29 mouse cellular contexts compared by ENCODE assay signal in the genomic region with DNA sequence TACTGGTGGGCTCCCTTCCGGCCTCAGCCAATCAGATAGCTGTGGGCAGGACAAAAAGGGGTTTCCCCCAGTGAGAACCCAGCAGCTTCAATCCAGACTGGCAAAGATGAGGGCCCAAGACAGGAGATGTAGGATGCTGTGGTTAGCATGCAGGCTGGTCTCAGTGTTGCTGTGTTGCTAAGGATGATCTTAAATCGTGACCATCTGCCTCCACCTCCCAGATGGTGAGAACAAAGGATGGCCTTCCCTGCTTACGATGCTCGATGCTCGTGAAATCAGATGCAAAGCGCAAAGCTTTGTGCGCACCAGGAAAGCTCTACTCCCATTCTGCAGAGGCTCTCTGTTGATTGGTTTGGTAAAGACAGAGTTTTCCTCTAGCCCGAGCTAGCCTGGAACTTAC.
DNase-seq lines count a peak whose midpoint lies in the region; ATAC-seq lines count a peak whose summit lies in the region.
"Had no signal": no experiment of that assay in that cellular context is flagged by ENCODE, and none has a peak within 500 bp of the region (broad histone marks: within the 10 kb centered on the region; RNA-seq: fewer than 3 reads in every experiment).

No protein-coding gene starts in this region.

- H3K9me3 ChIP-seq in forebrain, embryonic 13.5 days (replicated peaks), result no peaks in the 10 kb centered on the region
- H3K9me3 ChIP-seq: forebrain, embryonic 12.5 days; forebrain, embryonic 15.5 days; G1E had no signal

- WGBS in forebrain, embryonic 13.5 days, result 97% methylated on average over 8 of the region's 8 CpGs

- H3K9ac ChIP-seq in forebrain, embryonic 13.5 days, result no peak overlapping the region
- H3K9ac ChIP-seq: embryonic facial prominence, embryonic 13.5 days; embryonic facial prominence, embryonic 15.5 days; forebrain, embryonic 12.5 days; forebrain, embryonic 15.5 days; forebrain, postnatal 0 days had no signal

- no peak for DNase-seq in frontal cortex, postnatal 10 days (ENCODE audit: low spot score in 2 of 2)
- DNase-seq in left cerebral cortex, postnatal 25 days (ENCODE audit: low spot score in 2 of 2), result peak; percentile 28 to 62
- no peak for DNase-seq in left cerebral cortex, adult 8-10 months (ENCODE audit: low spot score in 2 of 2)
- peak; percentile 58 for DNase-seq in brain, adult 2 months (ENCODE audit: low read depth, low spot score)
- DNase-seq: adrenal gland, adult 8-10 months; adrenal gland, postnatal 14 days; adrenal gland, postnatal 36 days; B cell, adult 2 months; cerebellum, adult 11 months; cerebellum, adult 18-20 months; cerebellum, adult 8-10 months; cerebellum, adult 9-11 months; cerebellum, postnatal 14 days; cerebellum, postnatal 36 days; embryo, embryonic 11 days; forebrain, postnatal 0 days had no signal

- no peak overlapping the region for H3K4me2 ChIP-seq in forebrain, embryonic 13.5 days
- H3K4me2 ChIP-seq: embryonic facial prominence, embryonic 13.5 days; embryonic facial prominence, embryonic 15.5 days; forebrain, embryonic 12.5 days; forebrain, embryonic 15.5 days had no signal

- intact Hi-C loops in left cerebral cortex, postnatal 25 days (cut with DNase I), result no loop called here

- H3K27ac ChIP-seq in forebrain, embryonic 13.5 days, result no peak overlapping the region
- H3K27ac ChIP-seq: embryonic facial prominence, embryonic 13.5 days; embryonic facial prominence, embryonic 15.5 days; forebrain, embryonic 10.5 days; forebrain, embryonic 12.5 days; forebrain, embryonic 15.5 days had no signal

- H3K27me3 ChIP-seq in forebrain, embryonic 13.5 days, result no peaks in the 10 kb centered on the region
- H3K27me3 ChIP-seq: CH12.LX; embryonic facial prominence, embryonic 13.5 days; embryonic facial prominence, embryonic 15.5 days; forebrain, embryonic 12.5 days; forebrain, embryonic 15.5 days; Patski had no signal

- H3K36me3 ChIP-seq in forebrain, embryonic 13.5 days (ENCODE audit: poor library complexity, severe bottlenecking), result peaks cover 54% of the 10 kb centered on the region

- peak; percentile 52; the same call in 1 of the 2 replicates for ATAC-seq in frontal cortex, adult (ENCODE audit: low TSS enrichment)
- ATAC-seq in forebrain, embryonic 13.5 days, result no peak
- ATAC-seq: activated CD4-positive, CD25-positive, alpha-beta regulatory T cell, adult 4 months; CD4-positive, CD25-positive, alpha-beta regulatory T cell, adult 4 months; forebrain, embryonic 15.5 days; forebrain, postnatal 0 days; Patski had no signal

- H3K4me1 ChIP-seq in forebrain, embryonic 13.5 days, result no peaks in the 10 kb centered on the region
- H3K4me1 ChIP-seq: embryonic facial prominence, embryonic 13.5 days; embryonic facial prominence, embryonic 15.5 days; forebrain, embryonic 10.5 days; forebrain, embryonic 12.5 days; forebrain, embryonic 15.5 days had no signal

- H3K4me3 ChIP-seq in forebrain, embryonic 13.5 days, result no peak overlapping the region
- H3K4me3 ChIP-seq: embryonic facial prominence, embryonic 13.5 days; embryonic facial prominence, embryonic 15.5 days; erythroblast, embryonic 14.5 days; forebrain, embryonic 10.5 days; forebrain, embryonic 12.5 days; forebrain, embryonic 15.5 days had no signal

Comparison
In these comparisons a context has a peak if more than half of its experiments do, and no peak if none do; other contexts are left out.
1. DNase-seq: peak in left cerebral cortex, postnatal 25 days (2 of 2) and brain, adult 2 months (single experiment); none in frontal cortex, postnatal 10 days (0 of 2) and left cerebral cortex, adult 8-10 months (0 of 2).